Mouse (Mus musculus): ENCODE measurements around the gene Cmtm5.

DNA sequence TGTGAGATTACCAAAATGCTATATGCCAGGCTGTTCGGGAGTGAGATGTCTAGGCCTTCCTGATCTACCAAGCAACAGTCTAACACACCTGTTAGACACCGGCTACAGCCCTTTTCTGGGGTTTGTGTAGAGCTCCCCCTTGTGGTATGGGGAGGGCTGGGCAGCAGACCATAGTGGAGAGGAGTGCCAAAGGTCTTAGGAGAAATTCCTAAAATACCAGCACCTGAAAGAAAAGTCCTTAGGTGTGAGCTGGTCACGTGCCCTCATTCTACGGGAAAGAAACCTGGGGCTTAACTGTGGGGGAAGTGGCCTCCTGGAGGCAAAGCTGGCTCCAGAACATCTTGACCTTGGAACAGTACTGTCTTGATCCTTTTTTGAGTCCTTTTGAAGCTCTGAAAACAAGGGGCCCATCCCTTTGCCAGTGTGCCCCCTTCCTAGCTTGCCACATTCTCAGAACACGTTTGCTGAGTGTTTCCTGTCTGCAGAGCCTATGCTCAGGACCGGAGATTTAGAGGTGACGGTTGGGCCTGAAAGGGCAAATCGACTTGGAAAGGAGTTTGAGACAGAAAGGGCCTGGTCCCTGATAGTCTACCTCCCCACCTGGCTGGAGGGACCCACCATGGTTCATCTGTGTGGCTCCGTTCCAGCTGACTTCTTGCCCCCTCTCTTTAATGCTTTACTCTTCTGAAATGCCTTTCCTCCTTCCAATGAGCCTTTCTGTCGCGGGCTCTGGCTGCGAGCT lies 3.5 kb downstream of the Cmtm5 start:
- no peak for TF ChIP-seq MYOD1 (IDR thresholded peaks at IDR 0.05; ENCODE audit: control insufficient read depth, insufficient read length, low read depth)
- TF ChIP-seq CTCF (IDR thresholded peaks at IDR 0.05; ENCODE audit: control insufficient read depth, insufficient read depth, insufficient read length) = no peak
- no peak for TF ChIP-seq USF1 (IDR thresholded peaks at IDR 0.05; ENCODE audit: low read depth)
- no peak for TF ChIP-seq MAX (IDR thresholded peaks at IDR 0.05)
- TF ChIP-seq CEBPB (IDR thresholded peaks at IDR 0.05; ENCODE audit: low read depth) = no peak
- TF ChIP-seq FOSL1 (IDR thresholded peaks at IDR 0.05; ENCODE audit: insufficient read depth, low read length, poor library complexity, severe bottlenecking) = no peak

Data from C2C12 (cell line).